Mouse (Mus musculus) thymus, adult 2 months (tissue): ENCODE measurements around the gene Kif12. TPM values are rescaled to one million over a fixed set of nuclear protein-coding genes. Genes with fewer than 3 reads are reported as not detected.

Experiments
- DNase-seq: peaks from one replicate; pipeline ENCODE4 v3.0.0; 2021
- H3K27ac ChIP-seq: fragments of 200-500 bp; 2 replicates; pipeline ENCODE4 v1.5.1; 2012; ENCODE audit warnings: low read length, control low read depth; ENCODE audit not compliant: control insufficient read depth, insufficient read depth
- H3K27me3 ChIP-seq: fragments of 200-500 bp; 2 replicates; pipeline ENCODE4 v1.6.1; 2012; ENCODE audit warnings: mild to moderate bottlenecking, low read length, moderate library complexity, mixed read lengths; ENCODE audit not compliant: control insufficient read depth, insufficient read depth
- H3K36me3 ChIP-seq: fragments of 200-500 bp; 2 replicates; pipeline ENCODE4 v1.6.1; 2012; ENCODE audit warnings: mild to moderate bottlenecking, low read length, moderate library complexity; ENCODE audit not compliant: control insufficient read depth, insufficient read depth
- H3K4me1 ChIP-seq: fragments of 200-500 bp; replicated peaks from 2 replicates; pipeline ENCODE4 v1.6.1; 2012; ENCODE audit warnings: low read length; ENCODE audit not compliant: control insufficient read depth, insufficient read depth
- H3K4me3 ChIP-seq: fragments of 200-500 bp; 2 replicates; pipeline ENCODE4 v1.5.1; 2012; ENCODE audit warnings: mild to moderate bottlenecking, low read length, control low read depth, moderate library complexity; ENCODE audit not compliant: control insufficient read depth, insufficient read depth
- CTCF ChIP-seq: fragments of 200-500 bp; IDR thresholded peaks from 2 replicates; pipeline ENCODE4 v1.5.1; 2012; ENCODE audit warnings: mild to moderate bottlenecking, control low read depth, low read length, moderate library complexity, borderline replicate concordance; ENCODE audit not compliant: control insufficient read depth, poor library complexity, insufficient read depth; ENCODE audit errors: extremely low read depth
- POLR2A ChIP-seq: fragments of 200-500 bp; IDR thresholded peaks from 2 replicates; pipeline ENCODE4 v1.6.1; 2012; ENCODE audit warnings: mild to moderate bottlenecking, low read length, control low read depth, moderate library complexity; ENCODE audit not compliant: control insufficient read depth, poor library complexity, insufficient read depth; ENCODE audit errors: extremely low read depth
- WGBS: fragments of 180-500 bp; shearing (Covaris S2); methylation state at CpG from one replicate; pipeline ENCODE4 v1.1.7; 2018; 5-methylcytosine and 5-hydroxymethylcytosine counted together
- polyA plus RNA-seq: library from polyadenylated mRNA; depleted of rRNA; stranded (reverse); fragments of >200 nt; gene quantifications from 2 replicates; pipeline ENCODE4 v1.2.3, GENCODE M21; 2012; rRNA removed

The Kif12 gene
- polyA plus RNA-seq, 1 experiment: 1.00 TPM

- no peak for TF ChIP-seq POLR2A
- no peak for TF ChIP-seq CTCF
- Histone ChIP-seq H3K4me3 (no peak overlapping the region), H3K27ac (no peak overlapping the region), H3K36me3 (no peaks in the 10 kb centered on the region), H3K4me1 (no peaks in the 10 kb centered on the region), H3K27me3 (no peaks in the 10 kb centered on the region)
- WGBS: 55% methylated on average over 6 of the region's 6 CpGs
- no peak for DNase-seq
Observed at GRCm38 (mm10) chr4:63151127-63151526, 20.8 kb downstream of the Kif12 start.

- H3K27ac ChIP-seq: no peak overlapping the region
- no peaks in the 10 kb centered on the region for H3K4me1 ChIP-seq
- no peak overlapping the region for H3K4me3 ChIP-seq
- WGBS: 97% methylated on average over 6 of the region's 6 CpGs
- TF ChIP-seq CTCF: no peak
- no peak for TF ChIP-seq POLR2A
- no peaks in the 10 kb centered on the region for H3K36me3 ChIP-seq
- H3K27me3 ChIP-seq: no peaks in the 10 kb centered on the region
- no peak for DNase-seq
Observed at GRCm38 (mm10) chr4:63147268-63147667, 24.7 kb downstream of the Kif12 start.

- no peaks in the 10 kb centered on the region for H3K27me3 ChIP-seq
- H3K4me3 ChIP-seq: no peak overlapping the region
- H3K36me3 ChIP-seq: no peaks in the 10 kb centered on the region
- H3K27ac ChIP-seq: no peak overlapping the region
- TF ChIP-seq POLR2A (no peak), CTCF (no peak)
- no peak for DNase-seq
- 99% methylated on average over 5 of the region's 5 CpGs for WGBS
- peaks cover 18% of the 10 kb centered on the region for H3K4me1 ChIP-seq
Observed at GRCm38 (mm10) chr4:63129891-63130624, 41.9 kb downstream of the Kif12 start.

- H3K27me3 ChIP-seq: no peaks in the 10 kb centered on the region
- no peaks in the 10 kb centered on the region for H3K36me3 ChIP-seq
- DNase-seq: no peak
- WGBS: 88% methylated on average over 8 of the region's 8 CpGs
- TF ChIP-seq POLR2A: no peak
- TF ChIP-seq CTCF: no peak
- H3K27ac ChIP-seq: no peak overlapping the region
- no peak overlapping the region for H3K4me3 ChIP-seq
- peaks cover 20% of the 10 kb centered on the region for H3K4me1 ChIP-seq
Observed at GRCm38 (mm10) chr4:63124861-63125466, 47.0 kb downstream of the Kif12 start.

- Histone ChIP-seq H3K4me3 (no peak overlapping the region), H3K27me3 (no peaks in the 10 kb centered on the region), H3K36me3 (no peaks in the 10 kb centered on the region), H3K27ac (no peak overlapping the region), H3K4me1 (peaks cover 12% of the 10 kb centered on the region)
- WGBS: 83% methylated on average over 5 of the region's 5 CpGs
- TF ChIP-seq POLR2A (no peak), CTCF (peak; percentile 85; the same call in 1 of the 2 replicates)
- DNase-seq: peak; percentile 82
Observed at GRCm38 (mm10) chr4:63118639-63119437, 53.1 kb downstream of the Kif12 start.

Other genes with a start within 250 kb of the Kif12 start
- gene Zfp618, start 206.6 kb downstream of the Kif12 start, polyA plus RNA-seq: 1.1 and 1.9 TPM in 2 replicates
- 0.27 and 2.9 TPM in 2 replicates for gene Ambp, start 17.3 kb downstream of the Kif12 start, polyA plus RNA-seq
- gene Col27a1, start 41.9 kb upstream of the Kif12 start, polyA plus RNA-seq: 14.1 and 15.5 TPM in 2 replicates
- 3.5 and 5.3 TPM in 2 replicates for gene Orm1, start 172.4 kb upstream of the Kif12 start, polyA plus RNA-seq
- 0.18 and 0.28 TPM in 2 replicates for gene Orm3, start 184.0 kb upstream of the Kif12 start, polyA plus RNA-seq
- 0.31 and 0.38 TPM in 2 replicates for gene Orm2, start 190.3 kb upstream of the Kif12 start, polyA plus RNA-seq
- 76.6 and 92.4 TPM in 2 replicates for gene Akna, start 231.2 kb upstream of the Kif12 start, polyA plus RNA-seq